Mouse (Mus musculus) embryonic facial prominence, embryonic 10.5 days (tissue): Measurements from ENCODE around the gene Camkk2. TPM values are rescaled to one million over a fixed set of nuclear protein-coding genes. Genes with fewer than 3 reads are reported as not detected.

Experiments used
- DNase-seq: peaks from one replicate; pipeline ENCODE4 v3.0.0-alpha.2; 2017; ENCODE audit warnings: low spot score
- H3K27ac ChIP-seq: fragments of 300-500 bp; sonication (generic); replicated peaks from 2 replicates; pipeline ENCODE4 v1.5.1; 2016; ENCODE audit warnings: mild to moderate bottlenecking
- H3K27me3 ChIP-seq: fragments of 300-500 bp; sonication (generic); replicated peaks from 2 replicates; pipeline ENCODE4 v1.6.1; 2016; ENCODE audit warnings: low read depth, mild to moderate bottlenecking; ENCODE audit not compliant: poor library complexity, severe bottlenecking
- H3K36me3 ChIP-seq: fragments of 300-500 bp; sonication (generic); replicated peaks from 2 replicates; pipeline ENCODE4 v1.6.1; 2016; ENCODE audit warnings: mild to moderate bottlenecking, moderate library complexity
- H3K4me1 ChIP-seq: fragments of 300-500 bp; sonication (generic); 2 replicates; pipeline ENCODE4 v1.6.1; 2016
- H3K4me3 ChIP-seq: fragments of 300-500 bp; sonication (generic); 2 replicates; pipeline ENCODE4 v1.5.1; 2016; ENCODE audit warnings: mild to moderate bottlenecking, moderate library complexity
- H3K9me3 ChIP-seq: fragments of 300-500 bp; sonication (generic); 2 replicates; pipeline ENCODE4 v1.6.1; 2016; ENCODE audit warnings: mild to moderate bottlenecking
- WGBS: fragments of 180-500 bp; shearing (Covaris S2); methylation state at CpG from one replicate; pipeline ENCODE4 v1.1.7; 2016; 5-methylcytosine and 5-hydroxymethylcytosine counted together
- polyA plus RNA-seq: library from polyadenylated mRNA; unstranded; fragments of >200 nt; fragmentation: Nextera tagmentation; extraction: Ambion mirVana; gene quantifications from 2 replicates; pipeline ENCODE4 v1.2.1, GENCODE M21; 2016

The Camkk2 gene
- 21.9 and 26.3 TPM in 2 replicates for polyA plus RNA-seq

DNA sequence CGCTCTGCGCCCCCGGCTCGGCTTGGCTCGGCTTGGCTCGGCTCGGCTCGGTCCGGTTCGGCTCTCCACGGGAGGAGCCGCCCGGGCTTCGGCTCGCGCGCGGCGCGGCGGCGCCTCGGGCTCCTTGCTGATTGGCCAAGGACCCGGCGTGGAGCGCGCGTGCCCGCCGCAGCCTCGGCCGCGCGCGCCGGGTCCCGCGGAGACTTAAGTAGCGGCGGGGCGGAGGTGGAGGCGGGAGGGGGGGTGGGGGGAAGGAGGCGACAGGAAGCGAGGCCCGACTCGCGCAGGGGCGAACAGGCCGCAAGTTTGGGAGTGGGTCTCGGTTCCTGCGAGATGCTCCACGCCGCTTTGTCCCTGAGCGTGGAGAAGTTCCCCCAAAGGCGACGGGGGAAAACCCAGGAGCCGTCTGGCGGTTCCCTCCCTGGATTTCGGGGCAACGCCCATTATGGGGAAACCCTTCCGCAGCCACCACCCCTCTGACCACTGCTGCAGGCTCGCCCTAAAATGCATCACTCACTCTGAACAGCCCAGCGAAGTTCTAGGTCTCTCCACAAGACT is at the start of gene Camkk2:
TSS of gene Camkk2 (minus strand) at position 133 of the 558 bp plus-strand sequence.
- H3K4me3 ChIP-seq = peak within 1 kb of the TSS; percentile 90
- peak within 1 kb of the TSS; percentile 93 for H3K27ac ChIP-seq
- 0 out of 2 replicates have a peak, but pooled peaks cover 9% of the 10 kb centered on the region for H3K36me3 ChIP-seq
- under 1% methylated on average over 63 of the region's 63 CpGs for WGBS
- peaks cover 24% of the 10 kb centered on the region for H3K4me1 ChIP-seq
- DNase-seq = peak; percentile 89
- no peaks in the 10 kb centered on the region for H3K9me3 ChIP-seq
- 0 out of 2 replicates have a peak, but pooled peaks cover 6% of the 10 kb centered on the region for H3K27me3 ChIP-seq

GRCm38 (mm10) chr5:122825099-122825498 is 45.9 kb upstream of the Camkk2 start:
- Histone ChIP-seq H3K27ac (no peak overlapping the region), H3K4me3 (no peak overlapping the region), H3K36me3 (no peaks in the 10 kb centered on the region), H3K4me1 (peaks cover 3% of the 10 kb centered on the region), H3K9me3 (no peaks in the 10 kb centered on the region), H3K27me3 (no peaks in the 10 kb centered on the region)
- WGBS = 83% methylated on average over 8 of the region's 8 CpGs
- DNase-seq = no peak

- peaks cover 2% of the 10 kb centered on the region for H3K36me3 ChIP-seq
- WGBS = 76% methylated on average over 6 of the region's 6 CpGs
- no peak for DNase-seq
- H3K4me3 ChIP-seq = no peak overlapping the region
- H3K4me1 ChIP-seq = peaks cover 10% of the 10 kb centered on the region
- H3K27ac ChIP-seq = no peak overlapping the region
- no peaks in the 10 kb centered on the region for H3K9me3 ChIP-seq
- H3K27me3 ChIP-seq = no peaks in the 10 kb centered on the region
These were observed 45.2 kb upstream of the Camkk2 start for GRCm38 (mm10) chr5:122824450-122824849.

- Histone ChIP-seq H3K4me1 (peaks cover 13% of the 10 kb centered on the region), H3K27ac (no peak overlapping the region), H3K27me3 (no peaks in the 10 kb centered on the region), H3K9me3 (no peaks in the 10 kb centered on the region), H3K36me3 (peaks cover 6% of the 10 kb centered on the region), H3K4me3 (no peak overlapping the region)
- DNase-seq = no peak
- 72% methylated on average over 1 of the region's 1 CpGs for WGBS
These were observed 44.8 kb upstream of the Camkk2 start for GRCm38 (mm10) chr5:122823976-122824375.

- Histone ChIP-seq H3K4me1 (peaks cover 13% of the 10 kb centered on the region), H3K9me3 (no peaks in the 10 kb centered on the region), H3K4me3 (no peak overlapping the region), H3K27me3 (no peaks in the 10 kb centered on the region), H3K27ac (no peak overlapping the region), H3K36me3 (peaks cover 22% of the 10 kb centered on the region)
- 91% methylated on average over 4 of the region's 4 CpGs for WGBS
- no peak for DNase-seq
These were observed 43.2 kb upstream of the Camkk2 start for GRCm38 (mm10) chr5:122822441-122822840.

GRCm38 (mm10) chr5:122821524-122821885 is 42.3 kb upstream of the Camkk2 start:
- H3K36me3 ChIP-seq = peaks cover 31% of the 10 kb centered on the region
- no peaks in the 10 kb centered on the region for H3K27me3 ChIP-seq
- WGBS = 1% methylated on average over 10 of the region's 10 CpGs
- H3K4me3 ChIP-seq = peak overlapping the region; percentile 79
- no peaks in the 10 kb centered on the region for H3K9me3 ChIP-seq
- no peak for DNase-seq
- peaks cover 13% of the 10 kb centered on the region for H3K4me1 ChIP-seq
- H3K27ac ChIP-seq = peak overlapping the region; percentile 97

DNA sequence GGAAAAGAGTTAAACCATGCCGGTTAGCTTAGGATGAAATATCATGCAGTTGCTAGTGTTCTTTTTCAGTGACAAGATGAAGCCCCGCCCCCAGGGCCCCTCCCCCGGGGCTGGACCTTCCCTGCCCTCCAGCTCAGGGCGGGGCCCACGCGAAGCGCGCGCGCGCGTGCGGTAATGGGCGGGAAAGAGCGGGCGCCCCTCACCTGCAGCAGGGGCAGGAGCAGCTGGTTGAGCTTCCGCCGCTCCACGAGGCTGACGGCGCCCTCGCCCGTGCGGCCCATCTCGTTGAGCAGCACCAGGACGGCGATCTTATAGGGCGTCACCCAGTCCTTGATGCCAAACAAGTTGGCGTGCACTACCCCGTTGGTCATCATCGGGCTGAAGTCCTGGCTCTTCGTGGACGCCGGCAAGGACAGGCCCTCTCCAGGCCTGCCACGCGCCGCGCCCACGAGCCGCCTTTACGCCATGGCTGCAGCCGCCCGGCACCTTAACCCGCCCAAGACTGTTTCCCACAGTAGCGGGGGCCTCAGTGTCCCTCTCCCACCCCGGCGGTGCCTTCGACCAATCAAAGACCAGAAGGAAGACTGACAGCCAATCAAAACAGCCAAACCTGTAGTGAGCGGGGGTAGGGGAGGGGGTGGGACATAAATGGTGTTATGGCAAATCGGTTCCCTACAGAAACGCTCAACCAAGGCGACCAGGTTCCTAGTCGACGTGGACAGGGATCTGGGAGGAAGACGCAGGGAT is 41.7 kb upstream of the Camkk2 start, which contains the start of gene Anapc5:
TSS of gene Anapc5 (minus strand) at position 563 of the 747 bp plus-strand sequence.
- H3K4me3 ChIP-seq = peak within 1 kb of the TSS; percentile 79
- DNase-seq = peak; percentile 96
- H3K9me3 ChIP-seq = no peaks in the 10 kb centered on the region
- H3K4me1 ChIP-seq = peaks cover 13% of the 10 kb centered on the region
- H3K27me3 ChIP-seq = no peaks in the 10 kb centered on the region
- peak within 1 kb of the TSS; percentile 97 for H3K27ac ChIP-seq
- under 1% methylated on average over 55 of the region's 55 CpGs for WGBS
- H3K36me3 ChIP-seq = peaks cover 37% of the 10 kb centered on the region

- Histone ChIP-seq H3K27me3 (no peaks in the 10 kb centered on the region), H3K4me3 (no peak overlapping the region), H3K36me3 (peaks cover 99% of the 10 kb centered on the region), H3K27ac (no peak overlapping the region), H3K9me3 (no peaks in the 10 kb centered on the region), H3K4me1 (no peaks in the 10 kb centered on the region)
- DNase-seq = no peak
- WGBS = 91% methylated on average over 3 of the region's 3 CpGs
These were observed 33.5 kb upstream of the Camkk2 start for GRCm38 (mm10) chr5:122812699-122813098.

GRCm38 (mm10) chr5:122811364-122812079 is 32.3 kb upstream of the Camkk2 start:
- no peak overlapping the region for H3K4me3 ChIP-seq
- DNase-seq = peak; percentile 73
- H3K36me3 ChIP-seq = peaks cover 99% of the 10 kb centered on the region
- WGBS = 91% methylated on average over 9 of the region's 9 CpGs
- H3K27me3 ChIP-seq = no peaks in the 10 kb centered on the region
- no peaks in the 10 kb centered on the region for H3K9me3 ChIP-seq
- H3K4me1 ChIP-seq = no peaks in the 10 kb centered on the region
- no peak overlapping the region for H3K27ac ChIP-seq

DNA sequence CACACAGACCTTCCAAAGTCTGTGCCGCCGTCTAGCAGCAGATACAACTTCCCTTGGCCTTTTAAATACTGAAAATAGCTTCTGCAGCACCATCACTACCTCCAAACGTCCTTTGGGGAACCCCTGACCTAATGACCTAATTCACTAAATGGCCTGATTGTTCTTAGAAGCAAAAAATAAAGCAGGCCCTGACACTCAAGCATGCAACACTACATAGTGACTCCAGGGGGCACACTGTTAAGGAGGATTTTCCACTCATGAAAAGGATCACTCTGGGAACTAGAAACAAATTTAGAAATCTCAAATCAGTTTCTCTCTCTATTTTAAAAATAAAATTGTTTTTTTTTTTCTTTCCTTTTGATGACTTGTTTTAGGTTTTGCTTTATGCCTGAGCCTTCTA is 26.3 kb upstream of the Camkk2 start:
- Histone ChIP-seq H3K4me3 (no peak overlapping the region), H3K9me3 (no peaks in the 10 kb centered on the region), H3K4me1 (no peaks in the 10 kb centered on the region), H3K27ac (no peak overlapping the region), H3K36me3 (peaks cover 99% of the 10 kb centered on the region), H3K27me3 (no peaks in the 10 kb centered on the region)
- no peak for DNase-seq
- WGBS = 54% methylated on average over 3 of the region's 3 CpGs

- no peaks in the 10 kb centered on the region for H3K9me3 ChIP-seq
- H3K27me3 ChIP-seq = no peaks in the 10 kb centered on the region
- no peak overlapping the region for H3K27ac ChIP-seq
- no peaks in the 10 kb centered on the region for H3K4me1 ChIP-seq
- peaks cover 100% of the 10 kb centered on the region for H3K36me3 ChIP-seq
- WGBS = 86% methylated on average over 9 of the region's 9 CpGs
- H3K4me3 ChIP-seq = no peak overlapping the region
- no peak for DNase-seq
These were observed 23.5 kb upstream of the Camkk2 start for GRCm38 (mm10) chr5:122802706-122803105.

GRCm38 (mm10) chr5:122801684-122802083 is 22.5 kb upstream of the Camkk2 start:
- H3K4me3 ChIP-seq = no peak overlapping the region
- H3K9me3 ChIP-seq = no peaks in the 10 kb centered on the region
- no peaks in the 10 kb centered on the region for H3K4me1 ChIP-seq
- H3K27ac ChIP-seq = no peak overlapping the region
- H3K36me3 ChIP-seq = peaks cover 98% of the 10 kb centered on the region
- H3K27me3 ChIP-seq = no peaks in the 10 kb centered on the region
- DNase-seq = no peak
- 97% methylated on average over 8 of the region's 8 CpGs for WGBS
